Mouse (Mus musculus): ENCODE measurements around the gene Sorbs2.

- no peak for TF ChIP-seq CTCF (IDR thresholded peaks at IDR 0.05; ENCODE audit: low read depth)
- no peak for TF ChIP-seq EP300 (IDR thresholded peaks at IDR 0.05; ENCODE audit: low read depth)
Measured at GRCm38 (mm10) chr8:45677114-45677853, 169.7 kb downstream of the Sorbs2 start.
